In the genomic region with DNA sequence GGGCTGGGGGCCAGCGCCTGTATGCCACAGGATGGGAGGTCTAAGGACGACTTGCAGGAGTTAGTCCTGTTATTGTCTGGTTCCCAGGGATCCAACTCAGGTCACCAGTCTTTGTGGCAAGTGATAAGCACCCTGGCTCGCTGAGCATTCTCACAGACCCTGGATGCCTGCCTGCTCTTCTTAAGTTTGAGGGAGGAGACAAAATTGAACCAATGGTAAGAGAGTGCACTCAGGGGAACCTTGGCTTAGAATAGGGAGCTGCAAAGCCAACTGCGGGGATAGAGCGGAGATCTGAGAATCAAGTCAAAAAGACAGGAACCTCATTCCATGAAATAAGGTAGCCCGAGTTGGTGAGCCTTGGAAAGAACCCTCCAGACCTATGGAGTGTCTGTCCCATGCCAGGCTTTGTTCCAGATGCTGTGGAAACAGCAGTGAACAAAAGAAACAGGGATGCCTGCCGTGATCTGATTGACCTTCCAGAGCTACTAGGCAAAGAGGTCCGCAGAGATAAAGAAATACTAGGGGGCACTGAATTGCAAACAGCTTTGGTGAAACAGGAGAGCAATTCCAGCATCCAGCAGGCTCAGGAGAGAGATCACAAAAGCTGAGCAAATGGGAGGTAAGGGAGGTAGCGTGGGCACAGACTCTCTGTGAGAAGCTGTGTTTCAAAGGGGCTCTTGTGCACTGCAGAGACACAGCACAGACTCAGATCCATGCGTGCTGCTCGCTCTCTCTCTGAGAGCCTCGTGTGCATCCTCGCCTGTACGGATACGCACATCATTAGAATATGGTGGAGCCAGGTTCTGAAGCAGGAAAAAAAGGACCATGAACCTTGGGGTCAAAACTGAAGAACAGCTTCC, we compare ENCODE assay signal across 7 mouse cellular contexts.
DNase-seq lines count a peak whose midpoint lies in the region; ATAC-seq lines count a peak whose summit lies in the region.

No protein-coding gene starts in this region.

- no peak for ATAC-seq in embryonic facial prominence, embryonic 13.5 days (ENCODE audit: insufficient number of reproducible peaks, insufficient read depth, low FRiP score, low TSS enrichment, low read depth)
- peak; percentile 53; the same call in 1 of the 2 replicates for ATAC-seq in heart, embryonic 15.5 days (replicated peaks; ENCODE audit: insufficient number of reproducible peaks, insufficient read depth, low FRiP score, low read depth)
- peak; percentile 59 for ATAC-seq in midbrain, embryonic 12.5 days (ENCODE audit: low FRiP score, low read depth)

- H3K27me3 ChIP-seq in embryonic facial prominence, embryonic 13.5 days, result no peaks in the 10 kb centered on the region
- no peaks in the 10 kb centered on the region for H3K27me3 ChIP-seq in heart, embryonic 15.5 days
- no peaks in the 10 kb centered on the region for H3K27me3 ChIP-seq in midbrain, embryonic 12.5 days

- peak; percentile 64 for DNase-seq in brain, adult 2 months (ENCODE audit: low read depth, low spot score)
- DNase-seq in ovary, postnatal 14 days (ENCODE audit: low spot score), result no peak
- DNase-seq in testis, postnatal 10 days (ENCODE audit: low spot score), result no peak
- DNase-seq in thymus, postnatal 36 days, result no peak

- peaks cover 13% of the 10 kb centered on the region; the same call in 1 of the 2 replicates for H3K4me1 ChIP-seq in embryonic facial prominence, embryonic 13.5 days
- H3K4me1 ChIP-seq in heart, embryonic 15.5 days (replicated peaks), result peaks cover 39% of the 10 kb centered on the region
- peaks cover 12% of the 10 kb centered on the region for H3K4me1 ChIP-seq in midbrain, embryonic 12.5 days

- no peak overlapping the region for H3K27ac ChIP-seq in embryonic facial prominence, embryonic 13.5 days
- peak overlapping the region; percentile 43 for H3K27ac ChIP-seq in heart, embryonic 15.5 days
- H3K27ac ChIP-seq in midbrain, embryonic 12.5 days (replicated peaks), result 0 out of 2 replicates have a peak overlapping the region, but pooled peaks have one; percentile 25

- peak overlapping the region; percentile 4; the same call in 1 of the 2 replicates for H3K4me3 ChIP-seq in embryonic facial prominence, embryonic 13.5 days
- H3K4me3 ChIP-seq in heart, embryonic 15.5 days, result peak overlapping the region; percentile 18
- peak overlapping the region; percentile 10; the same call in 1 of the 2 replicates for H3K4me3 ChIP-seq in midbrain, embryonic 12.5 days

- H3K9ac ChIP-seq in embryonic facial prominence, embryonic 13.5 days, result peak overlapping the region; percentile 32; the same call in 1 of the 2 replicates
- H3K9ac ChIP-seq in heart, embryonic 15.5 days, result peak overlapping the region; percentile 31; the same call in 1 of the 2 replicates
- H3K9ac ChIP-seq in midbrain, embryonic 12.5 days (replicated peaks), result no peak overlapping the region

- peak overlapping the region; percentile 41 for H3K4me2 ChIP-seq in embryonic facial prominence, embryonic 13.5 days
- peak overlapping the region; percentile 54 for H3K4me2 ChIP-seq in heart, embryonic 15.5 days
- H3K4me2 ChIP-seq in midbrain, embryonic 12.5 days (replicated peaks), result peak overlapping the region; percentile 28

- H3K9me3 ChIP-seq in embryonic facial prominence, embryonic 13.5 days, result no peaks in the 10 kb centered on the region
- no peaks in the 10 kb centered on the region for H3K9me3 ChIP-seq in heart, embryonic 15.5 days (replicated peaks)
- H3K9me3 ChIP-seq in midbrain, embryonic 12.5 days, result no peaks in the 10 kb centered on the region

- WGBS in embryonic facial prominence, embryonic 13.5 days, result 39% methylated on average over 15 of the region's 15 CpGs
- 40% methylated on average over 15 of the region's 15 CpGs for WGBS in heart, embryonic 15.5 days
- 20% methylated on average over 15 of the region's 15 CpGs for WGBS in midbrain, embryonic 12.5 days

- H3K36me3 ChIP-seq in embryonic facial prominence, embryonic 13.5 days, result no peaks in the 10 kb centered on the region
- no peaks in the 10 kb centered on the region for H3K36me3 ChIP-seq in heart, embryonic 15.5 days
- no peaks in the 10 kb centered on the region for H3K36me3 ChIP-seq in midbrain, embryonic 12.5 days
